Mouse (Mus musculus) lung, postnatal 0 days (tissue): ENCODE measurements around the gene Cpm.

Experiments used
- CTCF ChIP-seq: IDR thresholded peaks from 2 replicates; pipeline ENCODE4 v1.5.1; 2016; ENCODE audit warnings: antibody characterized with exemption, mild to moderate bottlenecking
- EP300 ChIP-seq: IDR thresholded peaks from 2 replicates; pipeline ENCODE4 v1.6.1; 2016; ENCODE audit warnings: antibody characterized with exemption, mild to moderate bottlenecking, control low read depth

- no peak for TF ChIP-seq CTCF
- no peak for TF ChIP-seq EP300
Observed at GRCm38 (mm10) chr10:117690770-117691296, 61.5 kb downstream of the Cpm start.
